Mouse (Mus musculus) brain, embryonic 14.5 days (tissue): Measurements from ENCODE around the gene Olfr805. TPM values are rescaled to one million over a fixed set of nuclear protein-coding genes. Genes with fewer than 3 reads are reported as not detected.

ENCODE experiments used
- DNase-seq: peaks from one replicate; pipeline ENCODE4 v3.0.0-alpha.2; 2011; ENCODE audit warnings: low read depth
- CTCF ChIP-seq: fragments of 200-500 bp; IDR thresholded peaks from 2 replicates; pipeline ENCODE4 v1.5.1; 2012; ENCODE audit warnings: inconsistent platforms, mild to moderate bottlenecking, moderate library complexity, borderline replicate concordance; ENCODE audit not compliant: insufficient read depth, insufficient read length; ENCODE audit errors: extremely low read depth
- POLR2A ChIP-seq: fragments of 200-500 bp; IDR thresholded peaks from 2 replicates; pipeline ENCODE4 v1.6.1; 2012; ENCODE audit warnings: mild to moderate bottlenecking, inconsistent platforms, borderline replicate concordance; ENCODE audit not compliant: poor library complexity, insufficient read depth, insufficient read length, severe bottlenecking; ENCODE audit errors: extremely low read depth
- polyA plus RNA-seq: library from polyadenylated mRNA; depleted of rRNA; stranded (reverse); fragments of >200 nt; gene quantifications from 2 replicates; pipeline ENCODE4 v1.2.3, GENCODE M21; 2012; rRNA removed

The Olfr805 gene
- not detected in 2 replicates for polyA plus RNA-seq

DNA sequence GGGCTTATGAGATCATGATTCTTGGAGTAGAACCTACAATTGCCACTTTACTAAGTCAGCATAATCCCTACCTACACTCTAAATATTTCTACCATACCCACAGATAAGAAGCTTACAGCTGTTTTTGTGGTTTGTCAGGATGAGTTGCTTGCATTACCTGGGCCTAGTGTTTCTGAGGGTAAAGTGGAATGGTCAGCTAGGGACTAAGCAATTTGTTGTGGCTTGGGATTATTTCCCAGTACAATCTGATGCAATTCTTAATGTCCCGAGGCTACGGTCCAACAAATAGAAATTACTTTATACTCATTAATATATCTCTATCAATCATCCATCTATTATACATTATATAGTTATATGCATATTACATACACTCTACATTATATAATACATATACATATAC lies at the start of gene Olfr805:
Gene Olfr805 (minus strand): TSS at position 101 of the 400 bp plus-strand sequence.
- no peak for DNase-seq
- TF ChIP-seq CTCF (no peak), POLR2A (no peak)

DNA sequence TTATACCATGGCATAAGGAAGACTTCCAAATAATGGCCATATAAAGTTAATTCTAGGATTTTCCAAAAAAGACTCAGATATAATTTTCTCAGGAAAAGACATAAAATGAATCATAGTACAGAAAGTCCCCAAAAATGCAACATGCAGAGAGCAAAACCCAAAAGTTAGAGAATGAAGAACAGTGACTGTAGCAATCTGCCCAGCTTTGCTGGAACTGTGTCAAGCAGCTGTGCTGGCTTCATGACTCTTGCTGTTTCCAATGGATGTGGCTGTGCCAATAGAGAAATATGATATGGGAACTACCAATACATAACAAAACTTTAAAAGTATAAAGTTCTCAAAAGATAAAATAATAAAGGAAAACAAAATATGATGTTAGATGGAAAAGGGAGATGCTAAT lies 48.9 kb upstream of the Olfr805 start:
- no peak for TF ChIP-seq CTCF
- TF ChIP-seq POLR2A = no peak
- no peak for DNase-seq

DNA sequence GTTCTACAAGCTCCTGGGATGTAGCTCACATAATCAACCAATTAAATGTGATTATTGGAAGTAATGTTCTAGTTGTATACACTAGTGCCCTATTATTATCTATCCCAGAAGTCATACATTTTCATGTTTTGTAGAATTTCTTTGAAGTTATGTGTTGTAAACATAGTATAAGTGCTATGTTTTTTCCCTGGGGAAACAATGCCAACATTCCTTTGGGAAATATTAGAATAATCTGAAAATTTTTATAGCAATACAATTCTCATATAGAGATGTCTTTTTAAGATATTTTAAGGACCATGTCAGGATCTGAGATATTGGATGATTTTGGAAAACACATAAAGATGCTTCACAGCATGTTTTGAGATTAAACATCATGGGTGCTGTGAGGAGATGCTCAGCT lies 45.2 kb upstream of the Olfr805 start, which contains the start of gene Olfr809:
Gene Olfr809 (plus strand): TSS at position 301 of the 400 bp plus-strand sequence.
- DNase-seq = no peak
- TF ChIP-seq POLR2A = no peak
- no peak for TF ChIP-seq CTCF

DNA sequence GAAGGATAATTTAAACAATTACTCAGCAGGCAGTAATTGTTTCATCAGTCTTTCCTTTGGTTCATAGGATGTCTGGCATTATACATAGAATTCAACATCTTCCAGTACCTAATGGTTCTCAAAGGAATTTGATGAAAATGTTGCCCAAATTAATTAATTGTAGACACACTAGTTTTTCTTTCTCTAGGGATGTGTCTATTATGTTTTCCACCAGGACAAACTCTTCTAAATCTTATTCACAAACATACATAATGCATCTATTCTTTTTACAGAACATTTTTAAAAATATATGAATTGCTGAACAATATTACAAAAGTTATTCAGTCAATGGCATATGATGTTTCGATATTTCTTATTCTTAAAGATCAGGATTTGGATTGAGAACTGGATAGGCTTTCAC lies 36.0 kb upstream of the Olfr805 start, which contains the start of gene Olfr808:
Gene Olfr808 (plus strand): TSS at position 301 of the 400 bp plus-strand sequence.
- no peak for TF ChIP-seq CTCF
- no peak for DNase-seq

DNA sequence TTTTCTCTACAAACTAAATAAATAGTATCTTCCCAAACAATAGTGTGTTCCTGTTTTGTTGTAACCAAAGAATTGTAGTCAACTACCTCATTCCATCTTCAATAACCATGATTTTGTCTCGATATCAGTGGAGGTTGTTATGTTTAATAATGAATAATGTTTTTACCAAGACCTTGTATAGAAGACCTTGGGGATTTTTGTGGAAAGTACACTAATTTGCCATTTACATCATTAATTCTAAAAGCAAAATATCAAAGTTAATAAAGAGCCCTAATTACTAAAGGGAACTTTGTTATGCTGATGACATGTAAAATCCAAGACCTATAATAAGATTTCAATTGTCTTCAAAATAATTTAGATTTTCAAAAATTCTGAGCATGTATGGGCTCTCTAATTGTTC lies 28.5 kb upstream of the Olfr805 start, which contains the start of gene Olfr807:
Gene Olfr807 (minus strand): TSS at position 101 of the 400 bp plus-strand sequence.
- TF ChIP-seq CTCF (no peak), POLR2A (no peak)
- no peak for DNase-seq

DNA sequence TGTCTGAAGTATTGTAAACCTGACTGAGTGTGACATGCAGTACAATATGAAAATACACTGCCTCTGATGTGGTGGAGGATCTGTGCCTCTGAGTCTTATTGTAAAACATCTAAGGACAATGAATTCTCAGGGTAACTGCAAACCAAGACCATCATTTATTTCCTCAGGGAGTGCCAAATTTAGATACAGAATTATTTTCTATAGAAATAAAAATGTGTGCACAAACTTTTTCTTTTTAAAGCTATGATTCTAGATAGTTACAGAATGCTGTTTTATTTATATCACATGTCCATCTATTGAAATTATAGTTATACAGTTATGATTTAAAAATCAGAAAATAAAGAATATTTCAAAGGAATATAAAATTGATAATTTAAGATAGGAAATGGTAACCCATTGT lies 12.6 kb upstream of the Olfr805 start, which contains the start of gene Olfr806:
Gene Olfr806 (minus strand): TSS at position 101 of the 400 bp plus-strand sequence.
- DNase-seq = no peak
- no peak for TF ChIP-seq POLR2A
- TF ChIP-seq CTCF = no peak

DNA sequence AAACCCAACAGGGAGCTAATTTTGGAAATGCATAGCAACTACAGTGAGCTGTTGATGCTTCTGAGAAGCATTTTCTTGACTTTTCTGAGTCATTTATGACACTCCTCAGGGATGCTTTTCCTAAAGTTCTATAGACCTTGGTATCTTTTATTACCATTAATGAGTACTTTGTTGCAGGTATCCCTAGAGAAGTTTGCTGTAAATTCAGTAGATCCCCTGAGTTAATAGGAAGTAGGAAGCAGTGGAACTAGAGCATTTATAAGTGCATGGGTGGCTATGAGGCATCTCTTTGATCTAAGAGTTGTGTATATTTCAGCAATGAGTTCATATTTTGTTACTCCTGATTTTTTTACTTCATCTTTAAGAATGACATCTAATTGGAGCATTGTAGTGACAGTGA lies 26.3 kb downstream of the Olfr805 start, which contains the start of gene Olfr804:
Gene Olfr804 (plus strand): TSS at position 301 of the 400 bp plus-strand sequence.
- no peak for TF ChIP-seq CTCF
- no peak for TF ChIP-seq POLR2A
- no peak for DNase-seq

DNA sequence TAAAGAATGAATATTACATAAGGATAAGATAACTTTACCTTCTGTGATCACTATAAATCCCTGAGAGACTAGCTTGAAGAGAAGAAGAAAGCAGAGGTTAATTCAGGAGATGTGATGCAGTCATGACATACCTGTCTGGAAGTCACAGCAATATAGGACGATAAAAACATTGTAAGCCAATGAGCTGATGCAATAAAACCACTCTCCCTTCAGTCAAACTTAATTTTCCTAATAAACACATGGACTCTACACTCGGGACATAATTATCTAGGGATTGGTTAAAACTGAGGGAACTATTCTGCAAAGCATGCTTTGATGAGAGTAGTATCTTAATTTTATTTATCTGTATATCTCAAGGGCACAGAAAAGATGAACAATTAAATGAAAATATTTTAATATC lies 35.0 kb downstream of the Olfr805 start, which contains the start of gene Olfr803:
Gene Olfr803 (minus strand): TSS at position 101 of the 400 bp plus-strand sequence.
- DNase-seq = no peak
- TF ChIP-seq POLR2A = no peak
- TF ChIP-seq CTCF = no peak

DNA sequence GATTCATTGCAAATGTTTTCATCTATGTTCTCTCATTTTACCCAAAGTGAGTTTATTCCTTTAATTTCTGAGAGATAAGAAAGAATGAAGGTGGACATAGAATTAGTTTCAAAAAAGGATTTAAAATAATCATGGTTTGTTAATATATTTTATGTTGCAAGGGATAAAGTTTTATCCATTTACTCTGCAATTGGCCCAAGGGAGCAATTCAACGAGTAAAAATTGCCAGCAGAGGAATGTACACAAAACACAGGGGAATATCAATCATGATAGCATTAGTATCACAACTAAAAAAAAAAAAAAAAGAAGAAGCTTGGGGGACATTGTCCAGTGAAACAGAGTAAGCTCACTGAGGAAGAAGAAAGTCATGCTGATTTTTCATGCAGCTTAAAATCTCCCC lies 41.1 kb downstream of the Olfr805 start, which contains the start of gene Olfr802:
Gene Olfr802 (minus strand): TSS at position 101 of the 400 bp plus-strand sequence.
- TF ChIP-seq POLR2A (no peak), CTCF (no peak)
- DNase-seq = no peak

DNA sequence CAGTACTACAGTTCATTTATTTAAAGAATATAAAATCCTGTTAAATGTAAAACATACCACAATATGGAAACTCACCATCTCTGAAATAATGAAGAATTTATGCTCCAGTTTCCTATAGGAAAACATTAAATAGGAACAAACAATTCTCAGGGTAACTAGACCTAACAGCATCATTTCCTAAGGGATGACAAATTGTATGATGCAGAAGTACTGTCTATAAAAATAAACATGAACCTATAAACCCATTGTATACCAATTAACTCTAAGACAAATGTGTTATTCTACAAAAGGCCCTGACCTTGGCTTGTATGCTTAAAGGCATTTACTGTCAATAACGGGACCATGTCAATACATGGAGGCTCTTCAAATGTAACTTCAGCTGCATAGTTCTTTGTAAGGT lies 55.4 kb downstream of the Olfr805 start, which contains the start of gene Olfr801:
Gene Olfr801 (minus strand): TSS at position 101 of the 400 bp plus-strand sequence.
- TF ChIP-seq POLR2A (no peak), CTCF (no peak)
- DNase-seq = no peak

Other genes with a start within 250 kb of the Olfr805 start
- not detected in 2 replicates for gene Olfr789, start 244.6 kb downstream of the Olfr805 start, polyA plus RNA-seq
- not detected in 2 replicates for gene Olfr790, start 230.9 kb downstream of the Olfr805 start, polyA plus RNA-seq
- not detected in 2 replicates for gene Olfr791, start 207.6 kb downstream of the Olfr805 start, polyA plus RNA-seq
- gene Olfr792, start 190.2 kb downstream of the Olfr805 start, polyA plus RNA-seq = not detected in 2 replicates
- not detected in 2 replicates for gene Olfr794, start 161.7 kb downstream of the Olfr805 start, polyA plus RNA-seq
- gene Olfr796, start 116.8 kb downstream of the Olfr805 start, polyA plus RNA-seq = not detected in 2 replicates
- not detected in 2 replicates for gene Olfr798, start 101.4 kb downstream of the Olfr805 start, polyA plus RNA-seq
- not detected in 2 replicates for gene Olfr799, start 91.9 kb downstream of the Olfr805 start, polyA plus RNA-seq
- gene Olfr800, start 71.7 kb downstream of the Olfr805 start, polyA plus RNA-seq = not detected in 2 replicates
- gene Olfr801, start 55.5 kb downstream of the Olfr805 start, polyA plus RNA-seq = not detected in 2 replicates
- not detected in 2 replicates for gene Olfr802, start 41.2 kb downstream of the Olfr805 start, polyA plus RNA-seq
- not detected in 2 replicates for gene Olfr803, start 35.1 kb downstream of the Olfr805 start, polyA plus RNA-seq
- gene Olfr804, start 26.2 kb downstream of the Olfr805 start, polyA plus RNA-seq = not detected in 2 replicates
- gene Olfr806, start 12.5 kb upstream of the Olfr805 start, polyA plus RNA-seq = not detected in 2 replicates
- gene Olfr807, start 28.4 kb upstream of the Olfr805 start, polyA plus RNA-seq = not detected in 2 replicates
- gene Olfr808, start 36.1 kb upstream of the Olfr805 start, polyA plus RNA-seq = not detected in 2 replicates
- gene Olfr809, start 45.3 kb upstream of the Olfr805 start, polyA plus RNA-seq = not detected in 2 replicates
- not detected in 2 replicates for gene Olfr810, start 65.5 kb upstream of the Olfr805 start, polyA plus RNA-seq
- not detected in 2 replicates for gene Olfr811, start 75.0 kb upstream of the Olfr805 start, polyA plus RNA-seq
- gene Olfr812, start 116.7 kb upstream of the Olfr805 start, polyA plus RNA-seq = not detected in 2 replicates
- gene Olfr813, start 126.0 kb upstream of the Olfr805 start, polyA plus RNA-seq = not detected in 2 replicates
- not detected in 2 replicates for gene Olfr814, start 150.5 kb upstream of the Olfr805 start, polyA plus RNA-seq
- gene Olfr815, start 176.5 kb upstream of the Olfr805 start, polyA plus RNA-seq = not detected in 2 replicates
- gene Olfr816, start 186.2 kb upstream of the Olfr805 start, polyA plus RNA-seq = not detected in 2 replicates
- not detected in 2 replicates for gene Olfr818, start 219.7 kb upstream of the Olfr805 start, polyA plus RNA-seq
- not detected in 2 replicates for gene Olfr819, start 237.9 kb upstream of the Olfr805 start, polyA plus RNA-seq
- gene Olfr247, start 246.8 kb upstream of the Olfr805 start, polyA plus RNA-seq = not detected in 2 replicates